Mouse (Mus musculus): ENCODE measurements around the gene Tmem268.
A peak's percentile ranks its signal among the peaks of the same experiment; 100 is the strongest.

Tmem268 gene

DNA sequence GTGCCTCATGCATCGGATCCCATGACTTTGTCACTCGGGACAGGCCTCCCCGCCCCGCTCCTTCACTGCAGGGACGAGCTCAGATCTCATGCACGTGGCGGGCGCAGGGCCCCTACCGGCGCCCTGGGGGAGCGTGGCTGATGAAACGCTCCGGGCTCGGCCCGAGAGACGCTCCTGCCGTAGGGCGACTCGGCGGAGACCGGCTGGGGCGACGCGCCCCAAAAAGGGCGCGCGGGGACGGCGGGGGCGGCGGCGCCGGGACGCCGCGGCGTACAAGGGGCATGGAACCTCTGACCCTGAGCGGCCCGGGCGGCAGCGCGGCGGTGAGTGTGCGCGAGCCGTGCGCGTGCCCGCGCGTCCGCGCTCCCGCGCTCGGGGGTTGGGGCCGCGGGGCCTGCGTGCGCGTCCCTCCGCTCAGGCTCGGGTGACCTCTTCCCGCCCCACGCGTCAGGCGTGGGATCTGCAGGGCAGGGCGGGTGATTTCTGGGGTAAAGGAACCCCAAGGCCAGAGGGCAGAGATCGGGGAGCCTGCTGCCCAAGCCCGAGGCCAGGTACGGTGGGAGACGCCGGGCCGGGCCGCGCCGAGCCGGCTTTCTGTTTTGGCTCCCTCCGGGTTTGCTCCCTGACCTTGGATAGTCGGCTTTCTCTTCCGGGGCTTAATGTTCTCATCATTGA is at the start of gene Tmem268:
Gene Tmem268 (plus strand): TSS at position 375 of the 675 bp plus-strand sequence.
- DNase-seq (ENCODE audit: low spot score in 2 of 2), result peak; percentile 41 to 78

DNA sequence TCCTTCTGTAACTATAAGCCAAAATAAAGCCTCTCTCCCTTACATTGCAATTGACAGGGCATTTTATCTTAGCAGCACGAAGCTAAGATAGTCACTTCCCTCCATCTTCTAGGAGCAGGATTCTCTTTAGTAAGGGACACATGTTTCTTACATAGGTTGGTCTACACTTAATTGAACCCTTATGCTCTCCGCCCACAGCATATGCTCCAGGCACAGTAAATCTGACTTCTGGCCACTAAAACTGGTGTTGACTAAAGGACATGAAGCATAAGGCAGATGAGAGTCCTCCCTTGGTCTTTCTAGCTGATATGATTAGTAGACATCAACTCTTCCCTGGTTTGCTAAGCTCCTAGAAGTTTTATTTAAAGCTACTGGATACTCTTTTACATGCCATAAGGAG is 45.7 kb upstream of the Tmem268 start:
- DNase-seq (ENCODE audit: low spot score in 2 of 2), result no peak

DNA sequence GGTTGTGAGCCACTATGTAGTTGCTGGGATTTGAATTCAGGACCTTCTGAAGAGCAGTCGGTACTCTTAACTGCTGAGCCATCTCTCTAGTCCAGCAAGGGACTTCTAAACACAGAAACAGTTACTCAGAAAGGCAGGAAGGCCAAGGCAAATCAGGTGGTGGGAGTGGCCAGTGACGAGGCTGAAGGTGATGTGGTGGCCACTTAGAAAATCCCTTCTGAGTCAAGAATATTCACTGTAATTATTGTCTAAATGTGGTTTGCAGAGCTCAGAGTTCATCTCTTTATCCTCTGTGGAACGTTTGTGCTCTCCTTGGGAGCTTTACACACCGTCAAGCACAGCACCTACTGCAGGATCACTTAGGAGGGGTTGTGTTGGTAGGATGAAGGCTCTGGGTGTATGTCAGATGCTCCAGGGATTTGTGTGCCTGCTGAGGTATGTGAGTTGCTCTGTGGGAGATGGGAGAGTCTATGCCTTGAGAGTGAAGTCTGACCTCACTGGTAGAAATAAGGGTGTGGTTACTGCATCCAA is 44.1 kb upstream of the Tmem268 start:
- DNase-seq (ENCODE audit: low spot score in 2 of 2), result no peak

DNA sequence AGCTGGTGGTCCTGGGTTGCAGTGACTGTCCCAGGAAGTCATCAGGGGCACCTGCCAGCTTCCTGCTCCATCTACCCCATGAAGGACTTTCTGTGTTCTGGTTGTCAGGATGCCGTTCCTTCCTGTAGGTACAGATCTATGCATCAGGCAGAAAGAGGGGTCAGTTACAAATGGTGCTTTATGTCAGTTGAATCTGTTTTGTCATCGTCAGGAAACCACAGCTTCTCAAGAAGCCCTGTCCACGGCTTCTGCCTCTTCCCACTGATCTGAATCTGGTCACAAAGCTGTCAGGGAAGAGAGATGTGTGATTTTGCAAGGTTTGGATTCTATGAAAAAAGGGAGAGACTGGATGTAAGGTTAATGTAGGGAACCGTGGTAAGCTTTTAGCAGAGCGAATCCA is 43.6 kb upstream of the Tmem268 start:
- no peak for DNase-seq (ENCODE audit: low spot score in 2 of 2)

DNA sequence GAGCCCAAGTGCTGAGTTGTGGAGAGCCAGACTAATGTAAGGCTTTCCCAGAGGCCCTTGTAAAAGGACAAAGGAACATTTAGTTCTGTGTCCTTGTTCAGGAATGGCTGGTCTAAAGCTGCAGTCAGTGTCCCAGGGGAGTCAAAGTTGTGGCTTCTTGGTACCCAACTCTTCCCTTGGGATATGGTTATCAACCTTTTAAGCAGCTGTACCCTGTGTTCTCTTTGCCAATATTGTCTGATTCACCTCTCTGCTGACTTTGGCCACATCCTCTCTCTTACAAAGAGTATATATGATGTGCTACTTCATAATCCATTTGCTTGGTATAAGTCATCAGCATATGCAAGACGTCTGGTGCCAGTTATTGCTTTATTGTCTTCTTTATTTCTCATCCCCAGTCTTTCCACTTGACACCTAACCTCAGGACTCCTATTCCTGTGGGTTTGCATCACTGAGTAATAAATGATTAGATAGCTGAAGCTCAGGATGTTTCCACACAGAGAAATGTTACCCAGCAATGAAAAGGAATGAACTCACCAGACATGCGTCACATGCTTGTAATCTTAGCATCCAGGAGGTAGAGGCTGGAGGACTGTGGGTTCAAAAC is 36.7 kb upstream of the Tmem268 start:
- no peak for DNase-seq (ENCODE audit: low spot score in 2 of 2)

DNA sequence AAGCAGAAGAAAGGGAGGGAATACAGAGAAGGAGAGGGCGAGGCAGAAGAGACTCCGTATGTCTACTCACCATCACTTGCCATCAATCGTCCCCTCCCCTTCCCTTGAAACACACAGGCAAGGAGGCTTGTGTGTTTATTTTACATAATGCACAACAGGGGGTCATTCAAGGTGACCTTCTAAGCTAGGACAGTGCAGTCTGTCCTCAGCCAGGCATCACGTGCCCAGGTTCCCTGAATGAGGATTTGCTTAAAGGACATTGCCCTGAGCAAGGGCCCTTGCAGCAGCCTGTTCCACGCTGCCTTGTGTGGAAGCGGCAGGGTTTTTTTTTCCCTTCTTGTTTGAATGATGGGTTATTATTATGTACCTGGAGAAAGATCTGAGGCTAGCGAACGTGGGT is 33.1 kb upstream of the Tmem268 start:
- no peak for DNase-seq (ENCODE audit: low spot score in 2 of 2)

DNA sequence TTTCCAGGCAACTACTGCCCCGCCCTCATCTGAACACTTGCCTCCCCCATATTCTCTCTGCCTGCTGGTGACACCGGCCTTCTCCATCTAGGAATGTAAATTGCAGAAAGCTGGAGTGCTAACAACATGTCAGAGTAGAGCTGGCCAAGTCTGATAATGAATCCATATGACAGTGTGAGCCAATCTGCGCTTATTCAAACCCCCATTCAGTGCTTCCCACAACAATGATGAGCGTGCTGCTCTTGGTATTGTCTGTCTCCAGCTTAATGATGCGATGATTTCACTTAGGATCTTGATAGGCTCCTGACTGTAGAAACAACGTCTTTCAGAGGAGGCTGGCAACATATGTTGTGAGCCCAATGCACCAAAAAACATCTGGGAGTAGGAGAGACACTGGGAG is 29.6 kb upstream of the Tmem268 start:
- DNase-seq (ENCODE audit: low spot score in 2 of 2), result no peak

DNA sequence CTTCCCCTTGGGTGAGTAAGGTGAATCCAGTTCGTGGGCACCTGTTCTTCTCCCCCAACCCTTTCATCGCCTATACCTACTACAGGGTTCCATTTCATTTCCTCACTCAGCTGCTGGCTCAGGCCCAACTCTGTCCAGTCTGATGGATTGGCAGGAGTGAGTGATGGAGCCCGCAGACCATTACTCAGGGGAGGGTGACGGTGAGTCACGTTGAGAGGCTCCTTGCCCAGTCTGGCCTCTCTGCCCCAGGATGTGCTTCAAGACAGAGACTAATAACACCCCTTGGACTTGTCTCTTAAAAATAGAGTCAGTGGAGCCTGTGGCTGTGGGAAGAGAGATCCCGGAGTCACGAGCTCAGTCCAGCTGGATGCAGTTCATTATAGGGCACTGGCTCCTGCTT is 28.2 kb upstream of the Tmem268 start:
- DNase-seq (ENCODE audit: low spot score in 2 of 2), result no peak

DNA sequence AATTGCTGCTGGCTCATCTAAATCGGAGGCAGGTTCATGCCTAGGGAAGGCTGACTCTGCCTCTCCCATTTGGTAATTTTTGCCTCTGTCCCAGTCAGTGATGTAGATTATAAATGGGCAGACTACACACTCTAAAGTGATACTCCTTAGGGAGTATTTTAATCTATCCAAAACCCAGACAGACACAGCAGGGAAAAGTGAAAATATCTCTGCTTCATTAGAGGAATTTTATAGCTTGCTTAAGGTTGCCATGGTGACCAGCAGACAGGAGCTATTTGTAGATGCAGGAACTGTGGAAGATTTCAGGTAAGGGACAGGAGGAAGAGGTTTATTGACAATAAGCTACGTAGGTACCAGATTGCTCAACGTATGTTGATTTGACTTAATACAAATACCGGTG is 21.0 kb upstream of the Tmem268 start:
- no peak for DNase-seq (ENCODE audit: low spot score in 2 of 2)

DNA sequence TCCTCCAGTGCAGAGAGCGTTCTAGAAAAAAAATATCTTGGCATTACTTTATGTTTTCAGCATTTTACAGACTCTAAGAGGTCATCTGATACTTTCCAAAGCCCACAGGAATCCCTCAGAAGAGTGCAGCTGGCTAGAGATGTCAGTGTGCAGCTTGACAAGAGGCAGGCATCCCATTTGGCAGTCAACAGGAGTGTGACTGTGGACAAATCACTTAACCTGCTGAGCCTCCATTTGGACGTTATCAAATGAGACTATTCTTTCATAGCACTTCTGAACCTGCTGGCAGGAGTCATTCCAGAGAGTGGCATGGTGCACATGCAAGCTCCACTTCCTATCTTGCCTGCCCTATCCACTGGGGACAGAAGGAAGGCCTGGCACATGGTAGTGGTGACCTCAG is 16.4 kb upstream of the Tmem268 start:
- no peak for DNase-seq (ENCODE audit: low spot score in 2 of 2)

DNA sequence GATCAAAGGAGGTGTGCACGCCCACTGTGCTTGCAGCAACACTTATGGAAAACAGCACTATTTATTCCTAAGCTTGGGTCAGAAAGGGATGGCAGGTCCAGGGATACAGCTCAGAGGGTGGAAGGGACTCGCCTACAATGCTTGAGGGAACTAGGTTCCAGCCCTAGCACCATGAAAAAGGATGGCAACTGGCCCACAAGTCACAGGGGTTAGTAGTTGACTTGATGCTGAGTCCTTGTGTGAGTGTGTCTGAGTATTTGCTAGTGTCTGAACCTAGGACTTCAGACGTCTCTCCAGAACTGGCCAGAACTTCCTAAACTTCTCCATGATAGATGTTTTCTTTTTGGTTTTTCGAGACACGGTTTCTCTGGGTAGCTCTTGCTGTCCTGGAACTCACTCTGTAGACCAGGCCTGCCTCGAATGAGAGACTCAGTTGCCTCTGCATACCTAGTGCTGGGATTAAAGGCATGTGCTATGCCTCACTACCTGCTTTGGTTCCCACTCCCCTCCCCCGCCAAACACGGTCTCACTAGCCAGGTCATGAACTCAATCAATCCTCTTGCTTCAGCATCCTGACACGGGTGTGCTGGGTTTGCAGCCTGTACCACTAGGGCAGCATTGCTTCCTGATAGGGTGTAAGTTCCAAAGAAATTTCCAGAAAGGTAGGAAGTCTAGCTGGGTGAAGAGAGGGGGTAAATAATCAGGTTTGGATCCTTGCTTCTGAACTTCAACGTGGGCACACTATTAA is 14.7 kb upstream of the Tmem268 start:
- DNase-seq (ENCODE audit: low spot score in 2 of 2), result peak in 1 of 2 experiments; percentile 19

DNA sequence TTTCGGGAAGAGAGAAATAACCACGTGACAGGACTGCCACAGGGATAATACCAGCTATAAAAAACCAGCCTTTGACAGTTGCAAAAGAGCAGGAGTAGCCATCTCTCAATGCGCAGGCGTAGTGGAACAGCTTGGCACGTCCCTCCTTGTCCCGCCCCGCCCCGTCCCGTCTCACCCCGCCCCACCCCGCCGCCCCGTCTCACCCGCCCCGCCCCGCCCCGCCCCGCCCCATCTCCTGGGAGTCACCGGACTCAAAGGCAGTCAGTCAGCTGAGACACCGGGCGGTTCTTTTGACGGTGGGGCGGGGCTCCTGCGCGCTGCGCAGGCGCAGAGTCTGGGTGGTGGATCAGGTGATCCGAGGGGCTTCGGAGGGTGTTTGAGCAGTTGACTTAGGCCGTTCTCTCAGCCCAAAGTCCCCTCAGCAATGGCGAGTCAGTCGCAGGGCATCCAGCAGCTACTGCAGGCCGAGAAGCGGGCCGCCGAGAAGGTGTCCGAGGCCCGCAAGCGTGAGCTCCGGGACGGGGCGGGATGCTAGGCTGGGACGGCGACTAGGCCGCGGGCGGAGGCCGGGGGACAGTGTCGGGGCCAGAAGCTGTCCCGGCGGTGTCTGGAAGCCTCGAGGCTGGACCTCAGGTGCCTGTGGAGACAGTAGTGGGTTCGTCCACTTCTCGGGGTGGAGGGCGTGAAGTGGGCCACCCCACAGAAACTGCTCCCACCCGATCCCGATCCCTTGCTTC is 13.9 kb upstream of the Tmem268 start, which contains the start of gene Atp6v1g1:
Gene Atp6v1g1 (plus strand): TSS at position 279 of the 737 bp plus-strand sequence.
- peak; percentile 85 to 93 for DNase-seq (ENCODE audit: low spot score in 2 of 2)

DNA sequence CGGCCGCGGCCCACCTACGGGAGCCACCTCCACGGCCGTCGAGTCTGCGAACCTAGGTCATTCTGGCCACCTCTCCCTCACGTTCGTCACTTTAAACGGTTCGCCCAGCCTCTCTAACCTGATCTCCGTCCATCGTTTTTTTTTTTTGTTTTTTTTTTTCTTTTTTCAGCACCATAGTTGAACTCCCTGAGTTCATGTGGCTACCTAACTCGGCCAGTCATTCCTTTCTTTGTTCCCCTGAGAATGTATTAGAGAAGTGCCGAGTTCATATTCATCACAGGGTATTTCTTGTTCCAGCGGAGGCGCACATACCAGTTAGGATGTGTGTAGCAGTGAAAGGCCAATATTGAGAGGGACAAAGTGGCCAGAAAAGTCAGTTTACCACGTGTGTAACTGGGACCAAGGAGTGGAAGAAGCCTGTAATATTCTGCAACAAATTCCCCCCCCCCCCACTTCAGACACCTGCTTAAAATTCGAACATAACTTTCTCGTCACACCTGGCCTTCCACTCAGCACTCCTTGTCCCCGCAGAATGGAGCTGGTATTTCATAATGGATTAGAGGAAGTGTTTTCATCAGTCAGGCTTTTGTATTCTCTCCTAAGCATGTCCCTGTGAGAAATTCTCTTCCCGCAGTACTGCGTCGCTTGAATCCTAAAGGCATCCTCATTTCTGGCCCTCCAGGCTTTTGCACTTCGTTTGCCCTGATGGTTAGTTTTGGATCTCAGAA is 13.2 kb upstream of the Tmem268 start:
- no peak for DNase-seq (ENCODE audit: low spot score in 2 of 2)

DNA sequence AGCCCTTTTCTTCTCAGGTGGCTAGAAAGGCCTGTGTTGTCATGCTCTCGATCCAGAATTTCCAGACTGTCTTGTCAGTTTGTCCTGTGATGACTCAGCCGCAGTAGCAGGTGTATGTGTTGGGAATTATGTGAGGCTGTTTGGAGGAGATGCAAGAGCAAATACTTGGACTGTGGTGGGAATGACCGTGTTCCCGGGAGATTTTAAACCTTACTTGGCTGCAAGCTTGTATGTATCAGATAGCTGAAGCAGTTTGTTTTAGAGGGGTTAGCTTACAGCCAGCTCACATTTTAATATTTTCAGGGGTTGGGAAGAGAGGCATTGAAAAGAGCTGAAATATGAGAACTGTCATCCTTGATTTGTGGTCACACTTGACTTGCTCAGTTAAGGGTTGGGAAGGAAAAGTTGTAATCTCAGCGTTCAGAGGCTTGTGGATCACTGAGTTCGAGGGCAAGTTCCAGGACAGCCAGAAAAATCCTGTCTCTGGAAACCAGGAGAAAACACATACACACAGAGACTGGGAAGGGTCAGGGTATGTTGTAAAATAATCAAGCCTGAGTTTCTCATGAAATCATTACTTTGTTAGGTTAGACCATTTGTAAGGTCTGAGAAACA is 12.0 kb upstream of the Tmem268 start:
- no peak for DNase-seq (ENCODE audit: low spot score in 2 of 2)

DNA sequence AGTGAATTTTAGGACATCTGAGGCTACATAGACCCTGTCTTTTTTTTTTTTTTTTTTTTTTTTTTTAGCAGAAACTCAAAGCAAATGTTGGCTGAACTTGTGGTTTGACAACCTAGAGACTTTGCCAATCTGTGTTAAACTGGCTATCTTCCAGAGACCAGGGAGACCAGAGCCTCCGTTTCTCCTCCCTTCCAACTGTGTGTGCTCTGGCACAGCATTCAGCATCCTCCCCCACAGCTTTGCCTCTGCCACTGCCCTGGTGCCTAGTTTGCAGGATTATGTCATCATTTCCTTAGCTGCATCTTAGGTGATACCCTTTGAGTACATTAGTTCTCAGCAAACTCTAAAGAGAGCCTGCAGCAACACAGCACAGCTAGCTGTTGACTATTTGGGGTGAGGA is 10.8 kb upstream of the Tmem268 start:
- no peak for DNase-seq (ENCODE audit: low spot score in 2 of 2)

DNA sequence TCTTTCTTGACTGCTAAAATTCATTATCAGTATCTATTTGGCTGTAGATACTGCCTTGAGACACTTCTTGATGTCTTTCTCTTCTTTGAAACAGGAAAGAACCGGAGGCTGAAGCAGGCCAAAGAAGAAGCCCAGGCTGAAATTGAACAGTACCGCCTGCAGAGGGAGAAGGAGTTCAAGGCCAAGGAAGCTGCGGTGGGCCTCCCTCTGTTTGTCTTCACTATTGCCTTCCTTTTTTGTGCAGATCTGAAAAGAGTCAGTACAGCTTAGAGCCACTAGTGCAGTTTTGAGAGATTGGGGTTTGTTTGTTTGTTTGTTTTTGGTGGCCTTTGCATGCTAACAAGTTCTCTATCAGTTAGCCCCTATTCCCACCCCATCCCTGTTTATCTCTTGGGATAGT is 10.1 kb upstream of the Tmem268 start:
- no peak for DNase-seq (ENCODE audit: low spot score in 2 of 2)

DNA sequence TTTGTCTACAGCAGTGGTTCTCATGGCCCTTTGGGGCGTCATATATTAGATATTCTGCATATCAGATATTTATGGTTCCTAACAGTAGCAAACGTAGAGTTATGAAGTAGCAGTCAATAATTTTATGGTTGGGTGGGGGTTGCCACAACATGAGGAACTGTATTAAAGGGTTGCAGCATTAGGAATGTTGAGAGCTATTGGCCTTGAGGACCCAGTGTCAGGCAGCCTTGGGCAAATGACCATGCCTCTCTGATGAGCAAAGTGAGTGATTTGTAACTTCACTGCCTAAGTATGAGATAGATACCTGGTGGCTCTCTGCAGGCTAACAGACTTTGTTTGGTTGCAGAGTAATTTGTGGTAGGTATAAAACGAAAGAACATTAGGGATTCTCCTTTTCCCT is 7.7 kb upstream of the Tmem268 start:
- DNase-seq (ENCODE audit: low spot score in 2 of 2), result no peak

DNA sequence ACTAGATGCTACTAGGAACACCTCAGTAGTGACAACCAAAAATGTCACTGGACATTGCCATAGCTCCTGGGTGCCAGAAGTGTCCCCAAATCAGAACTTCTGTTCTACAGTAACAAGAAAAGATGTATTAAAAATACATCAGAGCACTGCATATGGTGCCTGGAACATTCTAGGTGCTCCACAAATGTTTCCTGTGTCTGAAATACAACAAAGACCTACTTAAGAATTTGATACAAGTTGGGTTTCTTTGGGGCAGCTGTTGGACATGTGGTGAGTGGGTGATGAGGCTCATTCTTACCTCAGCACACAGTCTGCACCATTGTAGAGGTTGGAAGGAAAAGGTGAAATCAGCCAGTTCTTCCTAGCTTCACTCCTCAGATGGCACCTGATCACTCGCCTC is 5.7 kb upstream of the Tmem268 start:
- no peak for DNase-seq (ENCODE audit: low spot score in 2 of 2)

DNA sequence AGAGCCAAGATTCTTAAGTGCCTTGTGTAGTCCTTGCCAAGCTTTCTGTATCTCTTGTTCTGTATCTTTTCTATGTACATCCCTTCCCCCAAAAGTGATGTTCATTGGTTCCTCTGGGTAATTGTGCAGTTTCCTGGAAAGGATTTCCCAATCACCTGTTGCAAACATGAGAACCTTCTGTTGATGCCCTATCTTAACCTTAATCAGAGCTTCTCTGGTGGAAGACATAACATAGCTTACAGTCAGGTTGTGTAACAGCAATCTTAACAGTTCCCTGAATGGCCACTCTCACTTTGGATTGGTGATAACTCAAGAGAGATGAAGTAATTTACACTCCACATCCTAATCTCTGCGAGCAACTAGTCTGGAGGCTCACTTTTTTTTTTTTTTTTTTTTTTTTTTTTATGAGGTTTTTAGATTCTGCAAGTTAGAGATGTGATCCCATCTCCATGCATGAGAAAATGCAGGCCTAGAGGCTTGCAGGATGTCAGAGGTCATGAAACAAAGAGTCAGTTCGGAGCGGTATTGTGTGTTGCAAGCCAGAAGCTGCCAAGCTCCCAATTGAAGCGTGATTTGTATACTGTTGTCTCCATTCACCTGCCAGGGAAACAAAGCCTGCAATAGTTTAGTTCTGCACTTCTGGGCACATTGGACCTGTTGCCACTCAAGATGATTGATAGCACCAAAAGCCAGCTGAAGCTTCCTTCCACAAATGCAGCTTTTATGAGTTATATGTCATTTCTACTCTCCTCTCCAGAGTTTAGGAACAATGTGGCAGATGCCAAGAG is 4.6 kb upstream of the Tmem268 start:
- no peak for DNase-seq (ENCODE audit: low spot score in 2 of 2)

DNA sequence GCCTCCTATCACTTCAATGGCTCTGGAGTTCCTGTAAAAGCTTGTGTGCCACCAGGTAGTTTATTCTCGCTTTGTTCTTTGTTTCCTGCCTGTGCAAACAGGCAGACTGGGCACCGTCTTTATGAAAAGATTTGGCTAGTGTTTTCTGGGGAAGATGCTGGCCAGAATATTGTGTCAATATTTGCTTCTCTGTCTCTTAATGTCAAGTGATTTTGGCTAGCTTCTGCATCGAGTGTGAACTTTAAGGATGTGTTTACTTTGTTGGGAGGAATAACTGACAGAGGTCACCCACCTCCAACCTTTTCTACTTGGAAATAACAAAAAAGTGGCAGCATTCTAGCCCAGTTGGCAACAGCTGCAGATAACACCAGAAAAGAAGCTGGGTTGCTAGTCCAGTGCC is 4.0 kb upstream of the Tmem268 start:
- DNase-seq (ENCODE audit: low spot score in 2 of 2), result no peak
